Mouse (Mus musculus): ENCODE results near the gene Gm5862. TPM values are rescaled to one million over a fixed set of nuclear protein-coding genes. Genes with fewer than 3 reads are reported as not detected.
"Not testable (repeated sequence)": the region's sequence is repeated elsewhere in the genome, so short reads cannot be mapped to it uniquely, and the experiment has no call there.

Gm5862 gene
- not detected for total RNA-seq (2022)

DNA sequence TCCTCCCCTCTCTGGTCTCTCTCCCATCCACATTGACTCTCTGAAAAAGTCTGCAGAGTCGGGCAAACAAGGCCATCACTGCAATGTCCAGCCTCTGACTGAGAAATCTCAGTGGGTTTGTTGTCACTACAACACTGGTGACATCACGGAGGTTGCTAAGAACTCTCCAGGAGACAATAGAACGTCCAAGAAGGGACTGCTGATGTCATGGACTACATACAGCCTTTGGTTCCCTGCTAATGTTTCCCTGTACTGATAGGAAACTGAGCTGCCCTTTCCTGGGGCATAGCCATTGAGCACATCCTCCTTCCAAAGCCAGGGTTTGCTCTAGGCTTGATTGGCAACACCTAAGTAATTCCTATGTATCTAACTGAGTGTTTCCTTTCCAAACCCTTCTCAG, at the start of gene Gm5862:
TSS of gene Gm5862 (minus strand) at position 101 of the 400 bp plus-strand sequence.
- not testable (repeated sequence) for DNase-seq (ENCODE audit: low spot score in 2 of 2)

DNA sequence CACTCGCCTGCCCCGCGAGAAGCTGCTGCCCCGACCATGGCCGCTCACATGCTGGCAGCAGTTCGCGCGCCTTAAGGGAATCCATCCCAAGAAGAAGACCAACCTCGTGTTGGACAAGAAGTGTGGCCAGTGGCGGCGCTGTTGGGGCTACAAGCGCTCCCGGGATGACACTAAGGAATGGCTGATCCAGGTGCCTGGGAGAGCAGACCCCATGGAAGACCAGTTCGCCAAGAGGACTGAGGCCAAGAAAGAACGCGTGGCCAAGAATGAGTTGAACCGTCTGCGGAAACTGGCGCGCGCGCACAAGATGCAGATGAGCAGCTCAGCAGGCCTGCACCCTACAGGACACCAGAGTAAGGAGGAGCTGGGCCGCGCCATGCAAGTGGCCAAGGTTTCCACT, 48.0 kb upstream of the Gm5862 start:
- no peak for DNase-seq (ENCODE audit: low spot score in 2 of 2)

DNA sequence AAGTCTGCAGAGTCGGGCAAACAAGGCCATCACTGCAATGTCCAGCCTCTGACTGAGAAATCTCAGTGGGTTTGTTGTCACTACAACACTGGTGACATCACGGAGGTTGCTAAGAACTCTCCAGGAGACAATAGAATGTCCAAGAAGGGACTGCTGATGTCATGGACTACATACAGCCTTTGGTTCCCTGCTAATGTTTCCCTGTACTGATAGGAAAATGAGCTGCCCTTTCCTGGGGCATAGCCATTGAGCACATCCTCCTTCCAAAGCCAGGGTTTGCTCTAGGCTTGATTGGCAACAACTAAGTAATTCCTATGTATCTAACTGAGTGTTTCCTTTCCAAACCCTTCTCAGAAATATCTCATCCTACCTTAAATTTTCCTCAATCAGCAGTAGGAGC, 35.8 kb upstream of the Gm5862 start, which contains the start of gene Gm7347:
TSS of gene Gm7347 (minus strand) at position 101 of the 400 bp plus-strand sequence.
- DNase-seq (ENCODE audit: low spot score in 2 of 2): not testable (repeated sequence)

DNA sequence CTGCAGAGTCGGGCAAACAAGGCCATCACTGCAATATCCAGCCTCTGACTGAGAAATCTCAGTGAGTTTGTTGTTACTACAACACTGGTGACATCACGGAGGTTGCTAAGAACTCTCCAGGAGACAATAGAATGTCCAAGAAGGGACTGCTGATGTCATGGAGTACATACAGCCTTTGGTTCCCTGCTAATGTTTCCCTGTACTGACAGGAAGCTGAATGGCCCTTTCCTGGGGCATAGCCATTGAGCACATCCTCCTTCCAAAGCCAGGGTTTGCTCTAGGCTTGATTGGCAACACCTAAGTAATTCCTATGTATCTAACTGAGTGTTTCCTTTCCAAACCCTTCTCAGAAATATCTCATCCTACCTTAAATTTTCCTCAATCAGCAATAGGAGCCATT, 16.7 kb upstream of the Gm5862 start, which contains the start of gene Speer4a:
TSS of gene Speer4a (minus strand) at position 101 of the 400 bp plus-strand sequence.
- not testable (repeated sequence) for DNase-seq (ENCODE audit: low spot score in 2 of 2)

DNA sequence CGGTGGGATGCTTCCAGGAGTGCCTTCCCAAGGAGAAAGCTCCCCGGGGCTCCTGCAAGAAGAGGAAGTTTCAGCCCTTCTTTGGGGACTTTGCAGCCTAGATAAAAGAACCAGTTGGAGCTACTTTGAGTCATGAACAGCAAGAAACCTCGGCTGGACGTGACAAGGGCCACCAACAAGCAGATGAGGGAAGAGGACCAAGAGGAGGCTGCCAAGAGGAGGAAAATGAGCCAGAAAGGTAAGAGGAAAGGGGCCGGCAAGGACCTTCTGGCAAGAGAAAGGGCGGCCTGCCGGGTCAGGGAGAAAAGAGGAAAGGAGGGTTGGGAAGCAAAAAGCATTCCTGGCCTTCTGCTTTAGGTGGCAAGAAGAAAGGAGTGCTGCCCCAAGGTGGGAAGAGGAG, 15.0 kb downstream of the Gm5862 start:
- DNase-seq (ENCODE audit: low spot score in 2 of 2): not testable (repeated sequence)

DNA sequence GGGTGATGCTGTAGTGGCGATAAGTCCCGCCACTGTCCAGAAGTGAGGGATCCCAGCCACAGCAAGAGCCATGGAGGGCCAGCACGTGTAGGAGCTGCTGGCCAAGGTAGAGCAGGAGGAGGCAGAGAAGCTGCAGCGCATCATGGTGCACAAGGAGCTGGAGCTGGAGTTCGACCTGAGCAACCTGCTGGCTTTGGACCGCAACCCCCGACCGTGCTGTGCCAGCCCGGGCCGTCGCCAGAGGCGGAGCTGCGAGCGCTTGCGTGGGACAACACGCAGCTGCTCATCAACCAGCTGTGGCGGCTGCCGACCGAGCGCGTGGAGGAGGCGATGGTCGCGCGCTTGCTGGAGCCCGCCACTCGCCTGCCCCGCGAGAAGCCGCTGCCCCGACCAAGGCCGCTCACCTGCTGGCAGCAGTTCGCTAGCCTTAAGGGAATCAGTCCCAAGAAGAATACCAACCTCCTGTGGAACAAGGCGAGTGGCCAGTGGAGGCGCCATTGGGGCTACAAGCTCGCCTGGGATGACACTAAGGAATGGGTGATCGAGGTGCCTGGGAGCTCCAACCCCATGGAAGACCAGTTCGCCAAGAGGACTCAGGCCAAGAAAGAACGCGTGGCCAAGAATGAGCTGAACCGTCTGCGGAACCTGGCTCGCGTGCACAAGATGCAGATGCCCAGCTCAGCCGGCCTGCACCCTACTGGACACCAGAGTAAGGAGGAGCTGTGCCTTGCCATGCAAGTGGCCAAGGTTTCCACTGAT, 15.6 kb downstream of the Gm5862 start:
- DNase-seq (ENCODE audit: low spot score in 2 of 2): not testable (repeated sequence)

DNA sequence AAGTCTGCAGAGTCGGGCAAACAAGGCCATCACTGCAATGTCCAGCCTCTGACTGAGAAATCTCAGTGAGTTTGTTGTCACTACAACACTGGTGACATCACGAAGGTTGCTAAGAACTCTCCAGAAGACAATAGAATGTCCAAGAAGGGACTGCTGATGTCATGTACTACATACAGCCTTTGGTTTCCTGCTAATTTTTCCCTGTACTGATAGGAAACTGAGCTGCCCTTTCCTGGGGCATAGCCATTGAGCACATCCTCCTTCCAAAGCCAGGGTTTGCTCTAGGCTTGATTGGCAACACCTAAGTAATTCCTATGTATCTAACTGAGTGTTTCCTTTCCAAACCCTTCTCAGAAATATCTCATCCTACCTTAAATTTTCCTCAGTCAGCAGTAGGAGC, 18.0 kb downstream of the Gm5862 start, which contains the start of gene Gm1979:
TSS of gene Gm1979 (minus strand) at position 101 of the 400 bp plus-strand sequence.
- DNase-seq (ENCODE audit: low spot score in 2 of 2): not testable (repeated sequence)

DNA sequence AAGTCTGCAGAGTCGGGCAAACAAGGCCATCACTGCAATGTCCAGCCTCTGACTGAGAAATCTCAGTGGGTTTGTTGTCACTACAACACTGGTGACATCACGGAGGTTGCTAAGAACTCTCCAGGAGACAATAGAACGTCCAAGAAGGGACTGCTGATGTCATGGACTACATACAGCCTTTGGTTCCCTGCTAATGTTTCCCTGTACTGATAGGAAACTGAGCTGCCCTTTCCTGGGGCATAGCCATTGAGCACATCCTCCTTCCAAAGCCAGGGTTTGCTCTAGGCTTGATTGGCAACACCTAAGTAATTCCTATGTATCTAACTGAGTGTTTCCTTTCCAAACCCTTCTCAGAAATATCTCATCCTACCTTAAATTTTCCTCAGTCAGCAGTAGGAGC, 34.2 kb downstream of the Gm5862 start, which contains the start of gene Gm21698:
TSS of gene Gm21698 (minus strand) at position 101 of the 400 bp plus-strand sequence.
- DNase-seq (ENCODE audit: low spot score in 2 of 2): not testable (repeated sequence)

DNA sequence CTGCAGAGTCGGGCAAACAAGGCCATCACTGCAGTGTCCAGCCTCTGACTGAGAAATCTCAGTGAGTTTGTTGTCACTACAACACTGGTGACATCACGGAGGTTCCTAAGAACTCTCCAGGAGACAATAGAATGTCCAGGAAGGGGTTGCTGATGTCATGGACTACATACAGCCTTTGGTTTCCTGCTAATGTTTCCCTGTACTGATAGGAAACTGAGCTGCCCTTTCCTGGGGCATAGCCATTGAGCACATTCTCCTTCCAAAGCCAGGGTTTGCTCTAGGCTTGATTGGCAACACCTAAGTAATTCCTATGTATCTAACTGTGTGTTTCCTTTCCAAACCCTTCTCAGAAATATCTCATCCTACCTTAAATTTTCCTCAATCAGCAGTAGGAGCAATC, 50.2 kb downstream of the Gm5862 start, which contains the start of gene Gm21680:
TSS of gene Gm21680 (minus strand) at position 101 of the 400 bp plus-strand sequence.
- DNase-seq (ENCODE audit: low spot score in 2 of 2): not testable (repeated sequence)

Other genes starting within 250 kb of the Gm5862 start
- gene Gm21663, start 80.5 kb downstream of the Gm5862 start, total RNA-seq (2022): not detected
- gene Gm21671, start 68.5 kb downstream of the Gm5862 start, total RNA-seq (2022): not detected
- gene Gm21680, start 50.3 kb downstream of the Gm5862 start, total RNA-seq (2022): not detected
- gene Gm21698, start 34.3 kb downstream of the Gm5862 start, total RNA-seq (2022): not detected
- gene Gm1979, start 18.1 kb downstream of the Gm5862 start, total RNA-seq (2022): not detected
- not detected for gene Speer4a, start 16.6 kb upstream of the Gm5862 start, total RNA-seq (2022)
- not detected for gene Gm7347, start 35.7 kb upstream of the Gm5862 start, total RNA-seq (2022)
- not detected for gene Gm10471, start 66.4 kb upstream of the Gm5862 start, total RNA-seq (2022)
- gene 5031410I06Rik, start 82.4 kb upstream of the Gm5862 start, total RNA-seq (2022): not detected
- gene Gm10220, start 98.5 kb upstream of the Gm5862 start, total RNA-seq (2022): not detected
- gene Gm7361, start 234.8 kb upstream of the Gm5862 start, total RNA-seq (2022): not detected

Measured in gastrocnemius, adult 8-10 months (tissue).